ENCODE assay signal across 18 mouse cellular contexts in the genomic region with DNA sequence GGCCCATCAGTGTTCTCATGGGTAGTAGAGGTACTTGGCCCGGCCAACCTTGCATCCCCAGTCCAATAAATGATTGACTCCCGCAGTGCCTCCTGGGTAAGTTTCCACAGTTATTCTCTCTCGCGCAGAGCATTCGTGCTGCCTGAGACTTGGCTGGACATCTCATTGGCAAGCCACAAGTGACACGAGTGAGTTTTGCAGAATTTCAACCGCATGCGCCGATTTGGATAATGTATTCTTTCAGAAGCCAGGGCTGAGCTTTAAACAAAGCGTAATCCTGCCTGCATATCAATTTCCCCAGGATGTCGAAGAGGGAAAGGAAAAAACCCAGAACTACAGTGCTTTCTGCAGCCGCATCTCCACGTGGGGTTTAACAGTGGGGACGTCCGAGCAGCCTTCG.
A peak's percentile ranks its signal among the peaks of the same experiment; 100 is the strongest.
DNase-seq lines count a peak whose midpoint lies in the region; ATAC-seq and TF ChIP-seq lines count a peak whose summit lies in the region.
"Had no signal": no experiment of that assay in that cellular context is flagged by ENCODE, and none has a peak within 500 bp of the region (broad histone marks: within the 10 kb centered on the region; RNA-seq: fewer than 3 reads in every experiment).

No protein-coding gene starts in this region.

- DNase-seq in hindbrain, embryonic 14.5 days (ENCODE audit: low spot score): no peak
- DNase-seq in hindbrain, embryonic 10.5 days (ENCODE audit: low spot score): no peak
- no peak for DNase-seq in midbrain, embryonic 11.5 days (ENCODE audit: low spot score, missing footprints)
- peak; percentile 69 for DNase-seq in brain, embryonic 14.5 days (ENCODE audit: low read depth)
- DNase-seq in ovary, postnatal 36 days (ENCODE audit: low spot score): no peak
- DNase-seq: cerebellum, postnatal 14 days; heart, adult 18-20 months; heart, postnatal 10 days; kidney, postnatal 25 days; lung, adult 2 months; retina, postnatal 1 day; thymus, postnatal 25 days had no signal

- H3K9me3 ChIP-seq in hindbrain, embryonic 14.5 days (ENCODE audit: control insufficient read depth, low read length): no peaks in the 10 kb centered on the region
- no peaks in the 10 kb centered on the region for H3K9me3 ChIP-seq in hindbrain, embryonic 10.5 days
- H3K9me3 ChIP-seq in midbrain, embryonic 12.5 days: no peaks in the 10 kb centered on the region
- H3K9me3 ChIP-seq in midbrain, embryonic 11.5 days (ENCODE audit: control insufficient read depth, low read length): no peaks in the 10 kb centered on the region
- no peaks in the 10 kb centered on the region for H3K9me3 ChIP-seq in midbrain, embryonic 15.5 days
- H3K9me3 ChIP-seq: embryonic facial prominence, embryonic 13.5 days; limb, embryonic 13.5 days; neural tube, embryonic 12.5 days had no signal

- H3K4me1 ChIP-seq in hindbrain, embryonic 14.5 days (replicated peaks; ENCODE audit: control insufficient read depth, insufficient read depth, low read length): 0 out of 2 replicates have a peak, but pooled peaks cover 6% of the 10 kb centered on the region
- peaks cover 16% of the 10 kb centered on the region for H3K4me1 ChIP-seq in hindbrain, embryonic 10.5 days (replicated peaks)
- H3K4me1 ChIP-seq in midbrain, embryonic 12.5 days: peaks cover 11% of the 10 kb centered on the region
- peaks cover 5% of the 10 kb centered on the region; the same call in 1 of the 2 replicates for H3K4me1 ChIP-seq in midbrain, embryonic 11.5 days (ENCODE audit: control insufficient read depth, insufficient read depth, low read length)
- peaks cover 10% of the 10 kb centered on the region for H3K4me1 ChIP-seq in midbrain, embryonic 15.5 days
- H3K4me1 ChIP-seq: embryonic facial prominence, embryonic 13.5 days; limb, embryonic 13.5 days; neural tube, embryonic 12.5 days had no signal

- no peaks in the 10 kb centered on the region; the same call in 1 of the 2 replicates for H3K27me3 ChIP-seq in hindbrain, embryonic 14.5 days (ENCODE audit: control insufficient read depth, insufficient read depth, low read length)
- H3K27me3 ChIP-seq in hindbrain, embryonic 10.5 days (ENCODE audit: insufficient read depth, poor library complexity, severe bottlenecking): peaks cover 34% of the 10 kb centered on the region
- peaks cover 26% of the 10 kb centered on the region for H3K27me3 ChIP-seq in midbrain, embryonic 12.5 days
- H3K27me3 ChIP-seq in midbrain, embryonic 11.5 days (ENCODE audit: control insufficient read depth, insufficient read depth, low read length): no peaks in the 10 kb centered on the region
- no peaks in the 10 kb centered on the region for H3K27me3 ChIP-seq in midbrain, embryonic 15.5 days (replicated peaks)

- TF ChIP-seq POLR2A in brain, embryonic 14.5 days (IDR thresholded peaks at IDR 0.05; ENCODE audit: borderline replicate concordance, extremely low read depth, insufficient read depth, insufficient read length, poor library complexity, severe bottlenecking): no peak

- whole genome bisulfite sequencing in hindbrain, embryonic 14.5 days: 39% methylated on average over 16 of the region's 16 CpGs
- WGBS in hindbrain, embryonic 10.5 days: 61% methylated on average over 16 of the region's 16 CpGs
- 51% methylated on average over 16 of the region's 16 CpGs for WGBS in midbrain, embryonic 12.5 days
- WGBS in midbrain, embryonic 11.5 days: 54% methylated on average over 16 of the region's 16 CpGs
- 19% methylated on average over 16 of the region's 16 CpGs for WGBS in midbrain, embryonic 15.5 days

- H3K4me3 ChIP-seq in hindbrain, embryonic 14.5 days (replicated peaks; ENCODE audit: low read length): no peak overlapping the region
- H3K4me3 ChIP-seq in hindbrain, embryonic 10.5 days: no peak overlapping the region
- no peak overlapping the region for H3K4me3 ChIP-seq in midbrain, embryonic 12.5 days
- no peak overlapping the region for H3K4me3 ChIP-seq in midbrain, embryonic 11.5 days (ENCODE audit: low read depth, low read length)
- no peak overlapping the region for H3K4me3 ChIP-seq in midbrain, embryonic 15.5 days
- H3K4me3 ChIP-seq: embryonic facial prominence, embryonic 13.5 days; limb, embryonic 13.5 days; neural tube, embryonic 12.5 days had no signal

- peak overlapping the region; percentile 24 for H3K4me2 ChIP-seq in hindbrain, embryonic 14.5 days (replicated peaks)
- H3K4me2 ChIP-seq in midbrain, embryonic 12.5 days (replicated peaks): peak overlapping the region; percentile 15; the same call in 1 of the 2 replicates
- no peak overlapping the region for H3K4me2 ChIP-seq in midbrain, embryonic 11.5 days
- H3K4me2 ChIP-seq in midbrain, embryonic 15.5 days: peak overlapping the region; percentile 33
- H3K4me2 ChIP-seq: embryonic facial prominence, embryonic 13.5 days; limb, embryonic 13.5 days; neural tube, embryonic 12.5 days had no signal

- no peak for ATAC-seq in hindbrain, embryonic 14.5 days (ENCODE audit: low FRiP score)
- ATAC-seq in midbrain, embryonic 12.5 days (ENCODE audit: low FRiP score, low read depth): no peak
- no peak for ATAC-seq in midbrain, embryonic 11.5 days (ENCODE audit: low FRiP score)
- ATAC-seq in midbrain, embryonic 15.5 days (replicated peaks): peak; percentile 42; the same call in 1 of the 2 replicates
- ATAC-seq: intestine, postnatal 0 days had no signal

- no peak overlapping the region for H3K27ac ChIP-seq in hindbrain, embryonic 14.5 days
- H3K27ac ChIP-seq in hindbrain, embryonic 10.5 days: no peak overlapping the region
- H3K27ac ChIP-seq in midbrain, embryonic 12.5 days (replicated peaks): no peak overlapping the region
- no peak overlapping the region for H3K27ac ChIP-seq in midbrain, embryonic 11.5 days (ENCODE audit: low read depth, low read length)
- H3K27ac ChIP-seq in midbrain, embryonic 15.5 days: peak overlapping the region; percentile 16; the same call in 1 of the 2 replicates
- H3K27ac ChIP-seq: embryonic facial prominence, embryonic 13.5 days; limb, embryonic 13.5 days; neural tube, embryonic 12.5 days had no signal

- no peaks in the 10 kb centered on the region for H3K36me3 ChIP-seq in hindbrain, embryonic 14.5 days (replicated peaks; ENCODE audit: control insufficient read depth, insufficient read depth)
- H3K36me3 ChIP-seq in hindbrain, embryonic 10.5 days: no peaks in the 10 kb centered on the region
- H3K36me3 ChIP-seq in midbrain, embryonic 12.5 days: no peaks in the 10 kb centered on the region
- H3K36me3 ChIP-seq in midbrain, embryonic 11.5 days (ENCODE audit: control insufficient read depth, insufficient read depth, low read length): no peaks in the 10 kb centered on the region
- no peaks in the 10 kb centered on the region for H3K36me3 ChIP-seq in midbrain, embryonic 15.5 days (replicated peaks)
- H3K36me3 ChIP-seq: embryonic facial prominence, embryonic 13.5 days; limb, embryonic 13.5 days; neural tube, embryonic 12.5 days had no signal

- no peak overlapping the region for H3K9ac ChIP-seq in hindbrain, embryonic 14.5 days
- no peak overlapping the region for H3K9ac ChIP-seq in midbrain, embryonic 12.5 days (replicated peaks)
- no peak overlapping the region for H3K9ac ChIP-seq in midbrain, embryonic 11.5 days (ENCODE audit: low read length)
- H3K9ac ChIP-seq in midbrain, embryonic 15.5 days: no peak overlapping the region
- H3K9ac ChIP-seq: embryonic facial prominence, embryonic 13.5 days; limb, embryonic 13.5 days; neural tube, embryonic 12.5 days had no signal

- no peak for TF ChIP-seq CTCF in brain, embryonic 14.5 days (IDR thresholded peaks at IDR 0.05; ENCODE audit: borderline replicate concordance, extremely low read depth, insufficient read depth, insufficient read length)
